Mouse (Mus musculus) urinary bladder, postnatal 4 days (tissue): ENCODE data around the gene Ccdc137.
A peak's percentile ranks its signal among the peaks of the same experiment; 100 is the strongest.

Source experiments
- DNase-seq, 2 experiments: peaks; one replicate each; pipeline ENCODE4 v3.0.0; 2021 to 2022; ENCODE audit warnings: low spot score in 2 of 2

Gene Ccdc137

DNA sequence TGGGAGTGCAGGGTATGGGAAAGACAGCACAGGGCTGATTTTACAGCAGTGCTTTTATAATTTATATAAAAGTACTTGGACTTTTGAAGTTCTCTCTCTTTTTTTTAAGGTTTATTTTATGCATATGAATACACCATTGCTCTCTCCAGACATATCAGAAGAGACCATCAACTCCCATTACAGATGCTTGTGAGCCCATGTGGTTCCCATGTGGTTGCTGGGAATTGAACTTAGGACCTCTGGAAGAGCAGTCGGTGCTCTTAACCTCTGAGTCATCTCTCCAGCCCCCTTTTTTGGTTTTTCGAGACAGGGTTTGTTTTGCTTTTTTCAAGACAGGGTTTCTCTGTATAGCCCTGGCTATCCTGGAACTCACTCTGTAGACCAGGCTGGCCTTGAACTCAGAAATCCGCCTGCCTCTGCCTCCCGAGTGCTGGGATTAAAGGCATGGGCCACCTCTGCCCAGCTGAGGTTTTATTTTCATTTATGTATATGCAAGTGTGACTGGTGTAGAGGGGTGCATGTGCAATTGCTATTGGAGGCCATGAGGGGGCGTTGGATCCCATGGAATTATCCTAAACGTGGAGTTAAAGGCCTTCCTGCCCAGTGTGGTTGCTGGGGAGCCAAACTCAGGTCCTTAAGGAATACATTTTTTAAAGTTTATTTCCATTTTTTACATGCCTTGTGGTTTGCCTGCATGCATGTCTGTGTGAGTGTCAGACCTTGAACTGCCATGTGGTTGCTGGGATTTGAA is 1.1 kb downstream of the Ccdc137 start:
- DNase-seq = no peak

DNA sequence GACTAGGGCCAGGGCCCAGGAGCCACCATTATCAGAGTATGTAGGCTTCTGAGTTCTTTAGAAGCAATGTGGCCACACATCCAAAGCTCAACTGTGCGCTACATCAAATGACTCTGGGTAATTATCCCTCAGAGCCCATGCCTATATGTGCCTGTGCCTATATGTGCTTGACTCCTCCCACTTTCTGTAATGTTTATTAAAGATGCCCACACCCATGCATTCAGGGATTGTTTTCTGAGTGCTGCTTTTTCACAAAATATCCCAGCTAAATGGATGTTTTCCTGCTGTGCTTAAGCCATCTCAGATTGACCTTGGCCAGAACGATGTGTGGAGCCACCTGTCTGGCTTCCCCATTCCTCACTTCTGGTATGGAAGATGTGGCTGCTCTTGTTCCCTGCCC is 5.6 kb downstream of the Ccdc137 start:
- DNase-seq = no peak

DNA sequence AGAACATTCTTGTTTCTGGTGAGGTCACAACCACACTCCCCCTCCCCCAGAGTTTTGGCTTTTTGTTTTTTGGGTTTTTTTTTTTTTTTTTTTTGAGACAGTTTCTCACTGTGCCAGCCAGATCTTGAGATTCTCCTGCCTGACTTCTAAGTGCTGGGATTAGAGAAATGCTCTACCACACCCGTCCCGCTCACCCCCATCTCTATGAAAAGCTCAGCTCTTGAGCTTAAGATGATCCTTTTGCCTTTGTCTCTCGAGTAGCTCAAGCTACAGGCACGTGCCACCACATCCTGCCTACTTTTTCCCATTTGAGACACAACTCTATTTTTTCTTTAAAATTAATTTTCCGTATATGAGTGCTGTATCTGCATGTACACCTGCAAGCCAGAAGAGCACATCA is 6.5 kb downstream of the Ccdc137 start:
- DNase-seq = no peak

DNA sequence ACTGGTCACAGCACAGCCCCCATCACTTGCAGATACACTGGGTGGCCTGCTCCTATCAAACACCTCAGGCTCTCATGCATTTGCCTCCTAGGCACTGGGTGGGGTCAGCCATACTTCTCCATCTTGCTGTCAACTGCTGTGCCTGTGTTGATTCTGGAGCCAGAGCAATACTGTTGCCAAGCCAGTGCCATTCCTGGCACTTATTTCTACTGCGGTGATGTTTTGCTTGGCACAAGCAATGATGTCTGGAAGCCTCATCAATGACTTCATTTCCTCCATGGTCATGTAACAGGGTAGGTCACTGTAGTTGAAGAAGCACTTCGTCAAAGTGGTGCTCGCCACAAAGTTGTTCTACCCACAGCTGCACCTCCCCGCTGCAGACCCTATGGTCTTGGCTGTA is 7.6 kb downstream of the Ccdc137 start:
- DNase-seq = no peak

DNA sequence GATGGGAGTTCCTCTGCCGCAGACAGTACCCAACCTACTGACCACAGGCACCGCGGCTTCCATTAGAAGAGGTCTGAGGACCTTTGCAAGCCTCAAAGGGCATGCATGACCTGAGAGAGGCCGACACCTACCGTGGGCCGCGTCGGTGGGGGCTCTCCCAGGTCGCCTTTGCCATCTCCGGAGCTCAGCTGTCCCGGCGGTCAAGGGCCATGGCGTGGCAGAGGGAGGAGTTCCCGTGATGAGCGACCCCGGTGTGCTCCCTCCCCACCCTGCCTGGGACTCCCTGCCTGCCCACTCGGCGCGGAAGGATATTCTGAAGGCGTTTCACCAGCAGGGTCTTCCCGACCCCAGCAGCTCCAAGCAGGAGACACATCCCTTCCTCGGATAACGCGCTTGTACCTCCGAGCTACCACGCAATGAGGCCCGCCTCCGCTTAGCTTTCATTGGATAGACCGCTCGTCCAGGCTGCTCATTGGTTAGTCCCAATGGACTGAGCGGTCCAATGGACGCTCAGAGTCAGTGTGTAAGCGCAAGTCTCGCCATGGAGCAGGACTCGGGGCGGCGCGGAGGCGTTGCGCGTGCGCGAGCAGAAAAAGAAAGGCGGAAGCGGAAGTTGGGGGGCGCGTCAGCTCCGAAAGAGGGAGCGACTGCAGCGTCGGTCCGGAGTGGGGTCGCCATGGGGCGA is 9.3 kb downstream of the Ccdc137 start, which contains the start of gene Arl16:
Gene Arl16 (minus strand): TSS at position 557 of the 685 bp plus-strand sequence.
- peak; percentile 91 to 94 for DNase-seq

DNA sequence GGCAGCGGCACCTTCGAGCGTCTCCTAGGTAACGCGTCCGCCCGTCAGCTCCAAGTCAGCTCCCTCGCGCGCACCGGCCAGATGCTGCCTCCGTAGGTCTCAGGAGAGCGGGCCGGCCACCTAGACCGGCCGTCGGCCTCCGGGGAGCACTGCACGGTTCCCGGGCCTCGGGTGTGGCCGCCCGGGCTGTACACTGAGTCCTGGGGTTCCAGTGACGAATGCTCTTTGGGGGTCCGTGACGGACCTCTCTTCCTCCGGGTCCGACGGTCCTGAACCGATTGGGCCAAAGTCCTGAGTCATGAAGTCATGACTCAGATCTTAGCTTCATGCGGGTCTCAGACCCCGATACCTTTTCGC is 9.8 kb downstream of the Ccdc137 start:
- DNase-seq = no peak

DNA sequence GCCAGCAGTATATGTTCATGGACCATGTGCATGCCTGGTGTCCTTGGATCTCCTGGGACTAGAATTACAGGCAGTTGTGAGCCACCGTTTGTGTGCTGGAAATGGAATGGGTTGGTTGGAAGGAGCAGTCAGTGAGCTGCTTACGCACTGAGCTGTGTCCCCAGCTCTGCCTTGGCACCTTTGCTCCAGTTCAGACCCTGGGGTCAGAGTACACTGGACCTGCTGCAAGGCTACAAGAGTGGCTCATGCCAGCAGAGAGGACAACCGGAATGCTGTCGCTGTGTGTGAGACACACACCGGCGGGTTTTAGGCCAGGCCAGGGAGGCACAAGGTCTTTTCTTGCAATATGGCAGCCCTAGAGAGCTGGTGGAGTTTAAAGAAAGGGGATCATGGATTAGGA is 14.1 kb downstream of the Ccdc137 start:
- no peak for DNase-seq

DNA sequence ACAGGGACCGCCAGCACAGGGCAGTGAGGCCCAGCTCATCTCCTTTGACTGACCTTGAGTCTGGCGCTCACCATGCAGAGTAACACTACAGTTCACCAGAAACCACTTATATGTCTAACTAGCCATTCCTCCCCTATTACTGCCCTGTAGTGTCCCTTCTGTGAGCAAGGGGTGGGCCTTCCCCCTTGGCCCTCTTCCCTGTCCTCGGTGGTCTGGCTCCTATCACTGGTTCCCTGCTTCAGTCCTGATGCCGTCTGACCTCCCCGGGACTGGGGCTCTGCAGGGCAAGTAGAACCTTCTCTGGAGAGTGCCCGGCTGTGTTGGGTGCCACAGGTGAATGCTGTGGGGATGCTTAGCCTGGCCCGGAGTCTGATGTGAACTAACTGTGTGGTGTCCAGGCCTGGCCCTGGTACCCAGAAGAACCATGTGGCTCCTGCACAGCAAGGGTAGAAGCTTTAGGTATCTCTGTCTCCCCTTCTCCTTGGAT is 25.6 kb downstream of the Ccdc137 start:
- no peak for DNase-seq

DNA sequence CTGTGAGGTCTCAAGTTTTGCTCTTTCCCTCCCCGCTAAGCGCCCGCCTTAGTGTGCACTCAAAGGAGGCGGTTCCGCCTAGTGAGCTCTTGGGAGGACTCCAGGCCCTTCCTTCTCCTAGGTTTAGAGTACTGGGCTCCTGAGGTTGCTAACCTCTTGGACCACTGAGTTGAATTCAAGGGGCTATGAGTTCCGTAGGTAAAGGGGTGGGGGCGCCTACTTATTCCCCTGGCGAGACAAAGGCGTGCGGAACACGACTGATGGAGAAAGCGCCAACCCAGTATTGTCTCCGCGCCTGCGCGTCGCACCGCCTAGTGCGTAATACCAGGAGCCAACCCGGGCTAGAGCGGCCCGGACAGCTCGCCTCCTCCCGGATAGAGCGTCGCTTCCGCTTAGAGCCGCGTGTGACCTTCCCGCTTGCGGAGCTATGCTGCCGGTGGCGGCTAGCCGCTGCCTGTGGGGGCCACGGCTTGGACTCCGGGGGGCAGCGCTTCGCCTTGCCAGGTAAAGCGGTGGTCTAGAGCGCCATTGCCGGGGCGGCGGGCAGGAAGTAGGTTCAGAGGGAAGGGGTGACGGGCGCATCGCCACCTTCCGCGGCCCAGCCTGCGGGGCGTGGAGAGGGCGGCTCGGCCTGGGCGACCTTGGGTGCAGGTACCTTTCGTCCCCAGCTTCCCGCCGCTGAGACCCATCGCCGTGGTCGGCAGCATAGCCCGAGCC is 26.5 kb downstream of the Ccdc137 start, which contains the start of gene Mrpl12:
Gene Mrpl12 (plus strand): TSS at position 349 of the 717 bp plus-strand sequence.
- DNase-seq = peak; percentile 84 to 86

DNA sequence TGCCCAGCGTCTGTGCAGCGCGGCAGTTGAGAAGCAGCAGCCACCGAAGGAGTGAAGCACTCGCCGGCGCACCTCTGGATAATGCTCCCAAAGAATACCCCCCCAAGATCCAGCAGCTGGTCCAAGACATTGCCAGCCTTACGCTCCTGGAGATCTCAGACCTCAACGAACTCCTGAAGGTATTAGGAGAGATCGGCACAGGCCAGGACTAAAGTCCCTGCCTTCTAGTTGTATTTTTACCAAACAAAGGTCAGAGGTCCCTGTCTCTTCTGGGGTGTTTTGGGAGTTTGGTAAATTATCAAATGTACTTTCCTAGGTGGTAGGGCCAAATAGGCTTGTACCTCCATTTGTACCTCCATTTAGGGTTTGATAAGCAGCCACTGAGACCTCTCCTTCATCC is 27.3 kb downstream of the Ccdc137 start:
- no peak for DNase-seq

DNA sequence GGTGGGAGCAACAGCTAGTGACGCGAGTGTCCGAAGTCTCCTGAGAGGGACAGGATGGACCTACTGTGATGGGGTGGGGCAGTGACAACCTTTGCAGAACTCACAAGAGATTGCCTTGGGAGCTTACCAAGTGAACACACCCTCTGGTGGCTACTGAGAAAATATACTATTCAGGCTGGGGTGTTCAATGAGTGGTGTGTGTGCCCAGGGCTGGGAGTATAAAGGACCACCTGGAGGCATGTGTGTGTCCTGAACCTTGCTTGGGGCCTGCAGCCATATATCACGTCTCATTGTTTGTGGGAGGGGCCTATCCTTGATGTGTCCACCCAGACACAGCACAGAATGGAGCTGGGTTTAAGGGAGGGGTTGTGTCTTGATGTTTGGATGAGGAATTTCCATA is 30.6 kb downstream of the Ccdc137 start:
- no peak for DNase-seq

DNA sequence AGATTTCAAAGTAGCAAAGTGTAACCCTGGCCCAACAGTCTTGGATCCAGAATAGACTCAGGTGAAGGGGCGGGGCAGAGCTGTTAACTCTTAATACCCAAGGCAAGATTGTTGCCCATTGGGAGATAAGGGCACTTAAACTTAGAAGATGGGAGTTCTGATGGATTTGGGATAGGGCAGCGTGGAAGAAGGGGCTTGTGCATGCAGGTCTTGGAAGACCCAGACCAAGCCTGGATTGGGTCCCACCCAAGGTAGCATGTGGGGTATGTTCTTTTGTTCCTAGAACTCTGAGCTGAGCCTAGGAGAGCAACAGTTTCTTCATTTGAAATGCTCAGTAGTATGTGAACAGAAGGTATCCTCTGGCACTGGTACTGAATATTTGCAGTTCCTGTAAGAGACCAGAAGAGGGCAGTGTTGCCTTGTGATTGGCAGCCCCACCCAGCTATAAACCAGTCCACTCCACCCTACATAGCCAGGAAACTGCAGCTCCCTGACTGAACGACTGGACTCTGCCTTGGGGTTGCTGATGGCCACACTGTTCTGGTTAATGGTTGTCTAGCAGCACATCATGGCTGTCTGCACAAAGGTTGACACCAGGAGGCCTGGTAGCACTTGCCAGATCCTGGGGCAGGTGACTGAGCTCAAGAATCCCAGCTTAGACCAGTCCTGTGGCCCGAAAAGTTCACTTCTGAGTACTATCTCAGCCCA is 31.3 kb downstream of the Ccdc137 start:
- DNase-seq = peak; percentile 63 to 65

DNA sequence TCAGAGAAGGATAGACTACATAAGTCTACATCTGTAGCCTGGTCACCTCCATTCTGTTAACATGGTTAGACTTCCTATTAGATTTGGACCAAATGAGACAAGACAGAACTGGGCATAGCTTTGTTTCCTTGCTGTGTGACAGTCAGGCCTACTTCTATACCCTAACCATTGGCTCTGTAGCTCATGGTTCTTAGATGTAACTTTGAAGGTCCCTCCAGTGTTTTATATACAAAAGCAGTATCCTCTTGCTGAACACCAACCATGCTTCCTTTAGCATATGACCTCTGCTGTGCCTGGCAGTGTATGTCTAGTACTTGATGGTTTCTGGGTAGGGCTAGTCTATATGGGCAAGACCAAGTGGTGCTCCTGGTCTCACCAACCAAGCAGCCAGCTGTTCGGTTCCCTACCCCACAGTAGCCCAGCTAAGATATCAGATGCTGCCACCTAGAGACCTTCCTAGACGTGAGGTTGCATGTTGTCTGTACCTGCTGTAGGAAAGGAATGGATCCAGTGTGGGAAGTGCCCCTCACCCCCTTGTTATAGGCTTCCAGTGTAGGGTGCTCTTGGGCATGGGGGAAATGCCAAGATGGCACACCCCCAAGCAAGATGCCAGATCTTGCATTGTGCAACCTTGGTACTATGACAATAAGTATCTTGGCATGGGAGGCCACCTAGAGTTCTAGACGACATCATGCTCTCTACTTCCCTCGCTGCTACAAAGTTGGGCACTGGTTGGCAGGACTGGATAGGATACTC is 32.6 kb downstream of the Ccdc137 start:
- no peak for DNase-seq

DNA sequence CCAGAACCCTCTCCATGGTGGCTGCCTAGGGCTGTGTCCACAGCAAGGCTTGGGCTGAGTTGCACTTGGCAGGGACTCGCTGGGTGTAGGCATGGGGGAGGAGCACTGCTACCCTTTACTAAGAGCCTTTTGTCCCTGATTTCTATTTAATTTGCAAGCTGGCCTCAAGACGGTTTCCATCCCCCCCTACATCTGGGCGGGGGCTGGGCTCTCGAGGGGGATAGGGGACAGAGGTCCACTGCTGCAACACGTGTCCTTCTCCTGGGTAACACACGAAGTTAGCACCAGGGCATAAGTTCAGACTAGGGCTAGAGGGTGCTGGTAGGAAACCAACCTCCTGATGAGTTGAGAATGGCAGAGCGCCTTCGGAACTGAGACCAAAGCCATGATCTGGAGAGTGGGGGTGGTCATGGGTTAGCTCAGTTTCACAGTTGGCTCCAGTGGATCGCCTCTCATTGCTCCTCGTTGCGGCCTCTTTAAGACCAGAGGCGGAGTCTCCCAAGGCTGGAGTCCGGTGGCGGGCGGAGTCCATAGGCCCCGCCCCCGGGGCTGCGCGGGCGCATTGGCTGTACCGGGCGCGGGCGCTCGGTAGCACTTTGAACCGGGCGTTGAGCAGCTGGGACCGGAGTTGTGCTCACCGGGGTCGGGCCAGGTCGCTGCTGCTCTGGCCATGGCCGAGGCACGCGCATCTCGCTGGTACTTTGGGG is 33.6 kb downstream of the Ccdc137 start, which contains the start of gene Slc25a10:
Gene Slc25a10 (plus strand): TSS at position 524 of the 707 bp plus-strand sequence.
- DNase-seq = peak; percentile 82 to 88

DNA sequence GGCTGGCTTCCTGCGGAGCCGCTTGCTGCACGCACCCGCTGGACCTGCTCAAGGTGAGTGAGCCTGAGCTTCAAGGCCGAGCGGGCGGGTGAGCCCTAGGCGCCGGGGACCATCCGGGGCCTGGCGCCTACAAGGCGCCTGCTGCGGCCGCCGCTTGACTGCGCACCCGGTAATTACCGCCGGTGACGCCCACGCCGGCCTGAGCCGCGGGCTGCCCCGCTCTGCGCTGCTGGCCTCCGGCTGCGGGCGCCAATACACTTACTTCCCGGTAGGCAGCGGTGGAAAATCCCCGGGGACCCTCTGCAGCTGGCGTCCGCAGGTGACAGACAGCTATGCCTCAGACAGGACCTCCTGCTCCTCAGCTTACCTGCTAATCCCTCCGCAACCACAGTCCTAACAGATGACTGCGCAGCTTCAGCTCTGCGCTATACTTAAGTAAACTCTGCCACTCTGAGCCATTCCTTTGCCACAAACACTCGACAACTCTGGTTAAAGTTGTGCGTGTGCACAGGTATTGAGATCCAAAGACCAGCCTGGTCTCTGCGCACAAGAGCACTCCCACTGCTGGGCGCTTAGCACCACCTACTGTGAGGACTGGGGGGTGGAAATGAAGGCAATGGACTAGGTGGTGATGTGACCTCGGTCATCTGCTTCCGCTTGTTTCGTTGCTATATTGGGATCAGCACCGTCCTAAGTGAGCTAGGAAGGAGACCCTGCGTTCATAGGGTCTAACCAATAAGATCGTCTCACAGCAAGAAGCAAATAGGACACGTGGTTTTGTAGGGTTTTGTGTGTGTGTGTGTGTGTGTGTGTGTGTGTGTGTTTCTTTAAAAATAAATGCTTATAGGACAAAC is 34.3 kb downstream of the Ccdc137 start:
- peak in 1 of 2 experiments; percentile 58 for DNase-seq

DNA sequence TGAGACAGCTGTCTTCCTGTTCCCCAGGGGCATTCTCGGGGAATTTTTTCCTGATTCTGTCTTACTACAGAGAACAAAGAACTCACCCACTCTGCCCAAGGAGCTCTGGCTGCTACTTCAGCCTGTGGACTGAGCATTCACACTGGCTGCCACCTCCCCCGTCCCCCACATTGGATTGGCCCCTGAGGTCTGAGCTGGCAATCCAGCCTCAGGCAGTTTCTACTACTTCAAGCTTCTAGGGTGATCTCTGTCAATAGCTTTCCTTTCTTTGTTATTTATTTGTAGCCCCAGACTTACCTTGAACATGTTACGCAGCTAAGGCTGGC is 34.9 kb downstream of the Ccdc137 start:
- no peak for DNase-seq

DNA sequence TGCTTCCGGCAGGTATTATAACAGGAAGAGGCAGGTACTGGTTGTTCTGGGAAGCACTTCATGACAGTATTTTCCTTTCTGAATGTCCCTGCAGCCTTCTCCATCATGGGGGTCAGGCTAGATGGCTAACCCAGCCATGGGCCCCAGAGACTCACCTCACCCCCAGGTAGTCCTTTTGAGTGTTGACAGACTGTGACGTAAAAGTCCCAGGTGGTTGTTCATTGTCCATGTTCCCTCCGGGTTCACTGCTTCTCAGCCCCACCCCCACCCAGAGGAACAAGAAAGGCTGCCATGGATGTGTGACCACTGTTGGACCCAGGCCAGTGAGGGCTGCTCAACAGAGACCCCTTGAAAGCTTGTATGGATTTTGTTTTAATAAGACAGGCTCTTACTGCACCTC is 35.4 kb downstream of the Ccdc137 start:
- DNase-seq = no peak

DNA sequence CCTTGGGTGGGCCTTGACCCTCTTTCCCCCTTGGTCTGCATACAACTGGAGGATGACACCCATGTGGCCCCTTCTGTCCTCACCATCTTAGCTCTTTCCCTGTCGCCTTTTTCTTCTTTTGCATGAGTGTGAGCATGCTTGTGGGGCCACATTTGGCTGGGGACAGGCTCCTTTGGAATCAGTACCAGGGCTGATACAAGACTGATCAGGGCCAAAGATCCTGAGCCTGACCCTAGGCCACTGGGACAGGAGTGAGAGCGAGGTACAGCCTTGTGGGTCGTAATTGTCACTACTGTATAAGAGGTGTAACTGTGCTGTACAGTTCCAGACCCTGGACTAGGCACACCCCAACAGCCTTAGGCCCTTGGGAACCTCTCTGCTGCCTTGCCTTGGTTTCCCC is 36.0 kb downstream of the Ccdc137 start:
- DNase-seq = no peak

DNA sequence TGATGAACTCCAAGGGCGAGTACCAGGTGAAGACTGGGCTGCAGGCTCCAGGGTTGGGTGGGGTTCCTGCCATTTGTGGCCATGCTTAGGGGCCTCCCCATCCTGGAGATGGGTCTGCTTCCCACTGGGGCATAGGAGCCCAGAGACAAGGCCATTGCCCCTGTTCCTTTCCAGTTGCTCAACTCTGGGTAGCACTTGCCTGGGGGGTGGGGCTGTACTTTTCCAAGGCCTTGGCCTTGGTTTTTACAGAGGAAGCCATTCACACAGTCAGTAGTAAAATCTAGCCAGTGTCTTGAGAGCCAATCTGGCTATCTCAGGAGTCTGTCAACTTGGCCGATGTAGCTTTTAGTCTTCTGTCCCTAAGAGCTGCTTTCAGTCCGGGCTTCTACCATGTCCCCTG is 39.5 kb downstream of the Ccdc137 start:
- DNase-seq = no peak

DNA sequence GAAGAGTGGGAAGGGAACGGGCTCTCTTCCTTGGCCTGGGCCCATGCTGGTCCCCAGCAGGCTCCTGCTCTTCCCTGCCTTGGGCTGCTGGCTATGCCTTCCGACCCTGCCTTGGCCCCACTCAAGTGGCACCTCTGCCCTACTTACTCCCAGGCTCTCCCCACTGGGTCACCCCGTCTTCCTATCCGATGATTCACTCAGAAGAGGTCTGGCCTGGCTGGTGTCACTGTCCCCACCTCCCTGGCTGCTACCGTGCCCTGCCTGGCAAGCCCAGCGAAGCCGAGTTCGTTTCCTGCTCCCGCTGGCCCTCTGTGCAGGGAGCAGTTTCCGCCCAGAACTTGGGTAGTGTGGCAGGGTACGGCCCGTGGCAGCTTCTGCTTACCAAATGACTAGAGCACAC is 40.3 kb downstream of the Ccdc137 start:
- no peak for DNase-seq
